Mouse (Mus musculus): ENCODE measurements around the gene Olfr850. TPM values are rescaled to one million over a fixed set of nuclear protein-coding genes. Genes with fewer than 3 reads are reported as not detected.

Olfr850 gene
- polyA plus RNA-seq (2016; fragmentation: Nextera tagmentation; extraction: Ambion mirVana): not detected in 2 replicates

- H3K27me3 ChIP-seq (ENCODE audit: poor library complexity, severe bottlenecking): no peaks in the 10 kb centered on the region
- H3K36me3 ChIP-seq (replicated peaks): no peaks in the 10 kb centered on the region
- H3K4me1 ChIP-seq: no peaks in the 10 kb centered on the region
- H3K9me3 ChIP-seq: peaks cover 19% of the 10 kb centered on the region; the same call in 1 of the 2 replicates
- DNase-seq (ENCODE audit: extremely low spot score, low spot score): no peak
- no peak within 1 kb of the TSS for H3K27ac ChIP-seq
- H3K4me3 ChIP-seq: no peak within 1 kb of the TSS
These were observed at the start of gene Olfr850 for GRCm38 (mm10) chr9:19478148-19478547. Gene Olfr850 (minus strand): TSS chr9:19478248.

GRCm38 (mm10) chr9:19492995-19493394 is 14.9 kb upstream of the Olfr850 start, which contains the start of gene Olfr851:
Gene Olfr851 (plus strand): TSS chr9:19493295.
- Histone ChIP-seq H3K4me1 (no peaks in the 10 kb centered on the region), H3K9me3 (peaks cover 41% of the 10 kb centered on the region)

GRCm38 (mm10) chr9:19439966-19440365 is 38.1 kb downstream of the Olfr850 start, which contains the start of gene Olfr849:
Gene Olfr849 (plus strand): TSS chr9:19440266.
- Histone ChIP-seq H3K4me3 (no peak within 1 kb of the TSS), H3K27me3 (ENCODE audit: poor library complexity, severe bottlenecking) (no peaks in the 10 kb centered on the region), H3K4me1 (no peaks in the 10 kb centered on the region), H3K27ac (no peak within 1 kb of the TSS), H3K9me3 (peaks cover 58% of the 10 kb centered on the region), H3K36me3 (replicated peaks) (no peaks in the 10 kb centered on the region)
- WGBS: 83% methylated on average over 2 of the region's 2 CpGs
- DNase-seq (ENCODE audit: extremely low spot score, low spot score): no peak

More at GRCm38 (mm10) chr9:19492995-19493394, 14.9 kb upstream of the Olfr850 start, which contains the start of gene Olfr851:
- H3K4me3 ChIP-seq: no peak within 1 kb of the TSS
- H3K27me3 ChIP-seq (ENCODE audit: poor library complexity, severe bottlenecking): no peaks in the 10 kb centered on the region
- H3K27ac ChIP-seq: no peak within 1 kb of the TSS
- no peaks in the 10 kb centered on the region for H3K36me3 ChIP-seq (replicated peaks)
- no peak for DNase-seq (ENCODE audit: extremely low spot score, low spot score)

Other genes starting within 250 kb of the Olfr850 start
- gene Olfr843, start 226.3 kb downstream of the Olfr850 start, polyA plus RNA-seq (2016; fragmentation: Nextera tagmentation; extraction: Ambion mirVana): not detected in 2 replicates
- gene Olfr844, start 161.9 kb downstream of the Olfr850 start, polyA plus RNA-seq (2016; fragmentation: Nextera tagmentation; extraction: Ambion mirVana): not detected in 2 replicates
- not detected in 2 replicates for gene Olfr845, start 141.8 kb downstream of the Olfr850 start, polyA plus RNA-seq (2016; fragmentation: Nextera tagmentation; extraction: Ambion mirVana)
- gene Olfr846, start 114.2 kb downstream of the Olfr850 start, polyA plus RNA-seq (2016; fragmentation: Nextera tagmentation; extraction: Ambion mirVana): not detected in 2 replicates
- not detected in 2 replicates for gene Olfr847, start 99.6 kb downstream of the Olfr850 start, polyA plus RNA-seq (2016; fragmentation: Nextera tagmentation; extraction: Ambion mirVana)
- not detected in 2 replicates for gene Olfr849, start 38.0 kb downstream of the Olfr850 start, polyA plus RNA-seq (2016; fragmentation: Nextera tagmentation; extraction: Ambion mirVana)
- not detected in 2 replicates for gene Olfr851, start 15.0 kb upstream of the Olfr850 start, polyA plus RNA-seq (2016; fragmentation: Nextera tagmentation; extraction: Ambion mirVana)
- gene Olfr853, start 62.8 kb upstream of the Olfr850 start, polyA plus RNA-seq (2016; fragmentation: Nextera tagmentation; extraction: Ambion mirVana): not detected in 2 replicates
- gene Olfr854, start 89.1 kb upstream of the Olfr850 start, polyA plus RNA-seq (2016; fragmentation: Nextera tagmentation; extraction: Ambion mirVana): not detected in 2 replicates
- not detected in 2 replicates for gene Olfr855, start 104.4 kb upstream of the Olfr850 start, polyA plus RNA-seq (2016; fragmentation: Nextera tagmentation; extraction: Ambion mirVana)
- 38.6 and 38.7 TPM in 2 replicates for gene Zfp317, start 143.9 kb upstream of the Olfr850 start, polyA plus RNA-seq (2016; fragmentation: Nextera tagmentation; extraction: Ambion mirVana)
- gene Olfr857, start 231.2 kb upstream of the Olfr850 start, polyA plus RNA-seq (2016; fragmentation: Nextera tagmentation; extraction: Ambion mirVana): not detected in 2 replicates